Mouse (Mus musculus) spleen, adult 2 months (tissue): ENCODE measurements around the gene Cd96.

Source experiments
- CTCF ChIP-seq: fragments of 200-500 bp; IDR thresholded peaks from 2 replicates; pipeline ENCODE4 v1.5.1; 2011; ENCODE audit warnings: mild to moderate bottlenecking, inconsistent platforms; ENCODE audit not compliant: insufficient read depth, insufficient read length, insufficient replicate concordance; ENCODE audit errors: extremely low read depth
- POLR2A ChIP-seq: fragments of 200-500 bp; IDR thresholded peaks from 2 replicates; pipeline ENCODE4 v1.6.1; 2011; ENCODE audit warnings: low read depth, low read length, inconsistent platforms

DNA sequence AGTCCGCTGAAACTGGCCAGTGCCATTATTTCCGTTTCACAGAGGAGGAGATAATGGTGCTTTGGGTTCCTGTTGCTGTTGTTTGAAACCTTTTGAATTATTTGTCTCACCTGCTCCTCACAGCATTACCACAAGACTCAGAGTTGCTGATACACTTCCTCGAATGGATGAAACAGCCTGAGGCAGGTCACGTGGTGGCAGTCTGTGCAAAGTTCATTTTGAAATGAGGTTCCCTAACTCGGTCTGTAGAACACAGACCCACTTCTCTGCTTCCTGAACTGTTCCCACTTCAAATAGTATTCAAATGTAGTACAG, 109.2 kb downstream of the Cd96 start:
- TF ChIP-seq CTCF (no peak), POLR2A (no peak)
